Mouse (Mus musculus): ENCODE data around the gene Pard3. TPM values are rescaled to one million over a fixed set of nuclear protein-coding genes. Genes with fewer than 3 reads are reported as not detected.

Pard3 gene
- polyA plus RNA-seq, 1 experiment from 2014 or later: 16.5 TPM

DNA sequence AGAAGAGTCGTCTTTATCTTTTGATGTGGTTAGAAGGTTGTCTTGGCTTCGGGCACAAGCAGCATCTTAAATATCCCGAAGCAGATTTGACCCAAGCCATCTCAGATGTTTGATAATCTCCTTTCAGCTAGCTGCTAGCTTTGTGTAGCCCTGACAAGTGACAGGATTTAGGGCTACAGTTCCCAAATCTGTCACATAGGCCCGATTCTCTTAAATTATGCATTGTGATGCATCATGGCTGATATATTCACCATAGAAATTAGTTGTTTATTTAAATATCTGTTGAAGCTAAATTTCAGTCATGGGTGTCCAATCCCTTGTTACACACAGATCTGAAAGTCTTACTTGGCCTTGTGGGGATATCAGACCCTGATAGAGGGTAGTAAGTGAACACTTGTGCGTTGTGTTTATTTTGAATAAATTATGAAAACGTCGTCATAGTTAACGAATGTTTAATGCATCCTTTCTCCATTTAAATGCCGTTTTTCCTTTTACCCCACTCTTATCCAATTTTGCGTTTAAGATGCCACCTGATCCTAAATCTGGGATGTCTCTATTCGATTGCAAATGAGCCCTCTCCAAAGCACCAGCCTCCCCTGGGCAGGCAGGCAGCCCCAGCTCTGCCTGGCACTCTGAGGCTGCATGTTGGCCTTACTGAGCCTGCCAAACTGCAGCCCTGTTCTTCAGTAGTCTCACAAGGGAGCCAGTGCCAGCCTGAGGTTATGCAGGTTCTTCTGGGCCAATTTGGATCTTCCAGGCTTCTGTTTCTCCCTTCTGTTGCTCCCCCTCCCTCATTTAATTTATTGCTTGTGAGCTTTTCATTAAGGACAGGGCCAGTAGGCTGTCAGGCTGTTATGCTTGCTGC, 315.5 kb downstream of the Pard3 start:
- peak; percentile 94 for ATAC-seq
- H3K9ac ChIP-seq (ENCODE audit: low read length): no peak overlapping the region
- H3K27ac ChIP-seq (ENCODE audit: low read depth, low read length): peak overlapping the region; percentile 40; the same call in 1 of the 2 replicates

DNA sequence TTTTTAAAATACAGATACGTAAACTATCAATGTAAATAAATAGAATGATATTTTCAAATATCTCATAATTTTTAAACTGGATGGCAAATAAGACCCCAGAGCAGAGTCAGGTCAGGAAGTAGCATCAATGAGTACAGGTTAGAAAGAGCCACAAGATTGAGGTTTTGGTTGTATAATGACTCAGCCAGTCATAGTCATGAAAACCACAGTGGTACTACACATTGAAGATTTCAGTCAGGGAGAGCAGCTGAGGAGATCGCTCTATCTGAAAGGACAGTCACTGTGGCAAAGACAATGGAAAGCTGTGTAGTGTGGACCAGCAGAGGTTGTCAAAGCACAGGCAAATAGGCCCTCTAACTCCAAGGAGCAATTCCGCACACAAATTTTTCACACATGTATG, 317.6 kb downstream of the Pard3 start:
- no peak overlapping the region for H3K9ac ChIP-seq (ENCODE audit: low read length)
- peaks cover 7% of the 10 kb centered on the region for H3K36me3 ChIP-seq (ENCODE audit: control insufficient read depth, insufficient read depth, low read length)
- DNase-seq (ENCODE audit: low spot score) (no peak), ATAC-seq (no peak)
- H3K9me3 ChIP-seq (replicated peaks; ENCODE audit: control insufficient read depth, low read length): no peaks in the 10 kb centered on the region
- H3K4me1 ChIP-seq (ENCODE audit: control insufficient read depth, insufficient read depth, low read length): peaks cover 3% of the 10 kb centered on the region; the same call in 1 of the 2 replicates
- no peaks in the 10 kb centered on the region for H3K27me3 ChIP-seq (replicated peaks; ENCODE audit: control insufficient read depth, insufficient read depth, low read length)
- H3K27ac ChIP-seq (ENCODE audit: low read depth, low read length): no peak overlapping the region
- WGBS: 93% methylated on average over 3 of the region's 3 CpGs
- no peak overlapping the region for H3K4me2 ChIP-seq (ENCODE audit: low read length)
- H3K4me3 ChIP-seq (ENCODE audit: low read depth, low read length): no peak overlapping the region

More for the DNA sequence above, 315.5 kb downstream of the Pard3 start:
- H3K27me3 ChIP-seq (replicated peaks; ENCODE audit: control insufficient read depth, insufficient read depth, low read length): no peaks in the 10 kb centered on the region
- H3K4me1 ChIP-seq (ENCODE audit: control insufficient read depth, insufficient read depth, low read length): no peaks in the 10 kb centered on the region
- DNase-seq (ENCODE audit: low spot score): peak; percentile 87
- H3K9me3 ChIP-seq (replicated peaks; ENCODE audit: control insufficient read depth, low read length): no peaks in the 10 kb centered on the region
- H3K4me2 ChIP-seq (ENCODE audit: low read length): no peak overlapping the region
- no peak overlapping the region for H3K4me3 ChIP-seq (ENCODE audit: low read depth, low read length)
- peaks cover 7% of the 10 kb centered on the region for H3K36me3 ChIP-seq (ENCODE audit: control insufficient read depth, insufficient read depth, low read length)
- WGBS: 45% methylated on average over 11 of the region's 11 CpGs

DNA sequence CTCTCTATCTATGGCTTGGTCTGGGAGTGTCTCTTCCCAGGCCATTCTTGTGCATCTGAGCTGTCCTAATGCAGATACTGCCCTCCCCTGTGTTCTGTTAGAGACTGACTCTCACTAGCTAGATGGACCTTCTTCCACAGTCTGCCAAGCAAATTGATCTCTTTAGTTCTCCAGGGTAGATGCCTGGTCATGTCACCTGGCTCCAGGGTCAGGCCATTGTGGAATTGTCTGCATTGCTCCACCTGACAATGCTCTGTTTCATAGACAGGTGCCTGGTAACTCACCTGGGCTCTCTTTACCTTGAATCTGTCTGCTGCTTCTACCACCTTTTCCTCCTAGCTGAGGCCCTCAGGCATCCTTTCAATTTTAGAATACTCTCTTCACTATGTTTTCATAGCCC, 329.0 kb downstream of the Pard3 start:
- no peak overlapping the region for H3K27ac ChIP-seq (ENCODE audit: low read depth, low read length)
- peaks cover 11% of the 10 kb centered on the region for H3K36me3 ChIP-seq (ENCODE audit: control insufficient read depth, insufficient read depth, low read length)
- ATAC-seq (no peak), DNase-seq (ENCODE audit: low spot score) (no peak)
- H3K9me3 ChIP-seq (replicated peaks; ENCODE audit: control insufficient read depth, low read length): 0 out of 2 replicates have a peak, but pooled peaks cover 6% of the 10 kb centered on the region
- no peaks in the 10 kb centered on the region for H3K27me3 ChIP-seq (replicated peaks; ENCODE audit: control insufficient read depth, insufficient read depth, low read length)
- H3K4me1 ChIP-seq (ENCODE audit: control insufficient read depth, insufficient read depth, low read length): no peaks in the 10 kb centered on the region
- H3K4me2 ChIP-seq (ENCODE audit: low read length): no peak overlapping the region
- H3K9ac ChIP-seq (ENCODE audit: low read length): no peak overlapping the region
- H3K4me3 ChIP-seq (ENCODE audit: low read depth, low read length): no peak overlapping the region

DNA sequence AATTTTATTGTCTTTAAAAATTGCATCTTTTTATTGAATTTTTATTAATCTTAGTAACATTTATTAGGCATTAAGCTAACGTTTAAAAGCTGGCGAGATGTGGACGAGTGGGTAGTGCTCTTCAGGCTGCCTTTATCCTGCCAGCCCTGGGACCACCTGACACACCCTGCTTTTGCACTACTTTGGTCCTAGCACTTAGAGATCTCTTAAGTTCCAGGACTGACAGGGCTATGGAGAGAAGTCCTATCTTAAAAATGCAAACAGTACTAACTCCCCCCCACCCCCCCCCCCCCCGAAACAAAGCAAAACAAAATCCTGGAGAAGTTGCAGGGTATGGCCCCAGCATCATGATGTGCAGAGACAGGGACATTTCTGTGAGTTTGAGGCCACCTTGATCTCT, 331.8 kb downstream of the Pard3 start:
- H3K4me1 ChIP-seq (ENCODE audit: control insufficient read depth, insufficient read depth, low read length): no peaks in the 10 kb centered on the region
- no peak overlapping the region for H3K4me3 ChIP-seq (ENCODE audit: low read depth, low read length)
- no peak for ATAC-seq
- no peak overlapping the region for H3K4me2 ChIP-seq (ENCODE audit: low read length)
- 72% methylated on average over 4 of the region's 4 CpGs for WGBS
- no peaks in the 10 kb centered on the region for H3K27me3 ChIP-seq (replicated peaks; ENCODE audit: control insufficient read depth, insufficient read depth, low read length)
- no peak for DNase-seq (ENCODE audit: low spot score)
- H3K9me3 ChIP-seq (replicated peaks; ENCODE audit: control insufficient read depth, low read length): no peaks in the 10 kb centered on the region
- H3K9ac ChIP-seq (ENCODE audit: low read length): no peak overlapping the region
- H3K27ac ChIP-seq (ENCODE audit: low read depth, low read length): no peak overlapping the region
- peaks cover 8% of the 10 kb centered on the region; the same call in 1 of the 2 replicates for H3K36me3 ChIP-seq (ENCODE audit: control insufficient read depth, insufficient read depth, low read length)

DNA sequence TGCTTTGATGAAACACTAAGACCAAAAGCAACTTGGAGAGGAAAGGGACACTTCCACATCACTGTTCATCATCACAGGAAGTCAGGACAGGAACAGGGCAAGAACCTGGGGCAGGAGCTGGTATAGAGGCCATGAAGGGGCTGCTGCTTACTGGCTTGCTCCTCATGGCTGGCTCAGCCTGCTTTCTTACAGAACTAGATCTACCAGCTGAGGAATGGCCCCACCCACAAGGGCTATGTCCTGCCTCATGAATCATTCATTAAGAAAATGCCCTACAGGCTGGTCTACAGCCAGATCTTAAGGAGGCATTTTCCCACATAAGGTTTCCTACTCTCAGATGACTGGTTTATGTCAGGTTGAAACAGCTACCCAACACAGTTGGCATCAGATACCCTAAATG, 342.1 kb downstream of the Pard3 start:
- H3K9me3 ChIP-seq (replicated peaks; ENCODE audit: control insufficient read depth, low read length): no peaks in the 10 kb centered on the region
- no peak overlapping the region for H3K9ac ChIP-seq (ENCODE audit: low read length)
- no peaks in the 10 kb centered on the region for H3K4me1 ChIP-seq (ENCODE audit: control insufficient read depth, insufficient read depth, low read length)
- 0 out of 2 replicates have a peak, but pooled peaks have one; percentile 34 for ATAC-seq
- DNase-seq (ENCODE audit: low spot score): peak; percentile 19
- no peak overlapping the region for H3K4me2 ChIP-seq (ENCODE audit: low read length)
- no peak overlapping the region for H3K27ac ChIP-seq (ENCODE audit: low read depth, low read length)
- H3K36me3 ChIP-seq (ENCODE audit: control insufficient read depth, insufficient read depth, low read length): peaks cover 4% of the 10 kb centered on the region; the same call in 1 of the 2 replicates
- H3K4me3 ChIP-seq (ENCODE audit: low read depth, low read length): no peak overlapping the region
- no peaks in the 10 kb centered on the region for H3K27me3 ChIP-seq (replicated peaks; ENCODE audit: control insufficient read depth, insufficient read depth, low read length)

DNA sequence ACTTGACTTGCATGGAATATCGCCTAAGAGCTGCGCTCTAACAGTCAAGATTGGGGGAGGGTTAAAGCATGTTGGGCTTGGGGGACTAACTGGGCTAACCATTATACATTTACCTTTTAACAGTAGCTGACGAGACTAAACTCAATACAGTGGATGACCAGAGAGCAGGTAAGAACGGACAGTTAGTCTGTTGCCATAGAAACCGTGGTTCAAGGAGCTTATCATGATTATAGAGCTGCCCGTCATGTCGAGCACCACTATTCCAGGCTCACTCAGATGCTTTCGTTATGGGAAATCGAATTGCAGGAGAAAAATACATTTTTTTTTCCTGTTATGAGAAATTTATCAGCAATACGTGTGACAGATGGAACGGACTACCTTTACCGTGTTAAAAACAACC, 346.9 kb downstream of the Pard3 start:
- Histone ChIP-seq H3K27me3 (replicated peaks; ENCODE audit: control insufficient read depth, insufficient read depth, low read length) (no peaks in the 10 kb centered on the region), H3K36me3 (ENCODE audit: control insufficient read depth, insufficient read depth, low read length) (peaks cover 4% of the 10 kb centered on the region; the same call in 1 of the 2 replicates), H3K4me1 (ENCODE audit: control insufficient read depth, insufficient read depth, low read length) (peaks cover 4% of the 10 kb centered on the region; the same call in 1 of the 2 replicates), H3K27ac (ENCODE audit: low read depth, low read length) (no peak overlapping the region), H3K9me3 (replicated peaks; ENCODE audit: control insufficient read depth, low read length) (no peaks in the 10 kb centered on the region), H3K4me3 (ENCODE audit: low read depth, low read length) (no peak overlapping the region), H3K9ac (ENCODE audit: low read length) (no peak overlapping the region), H3K4me2 (ENCODE audit: low read length) (no peak overlapping the region)
- WGBS: 89% methylated on average over 12 of the region's 12 CpGs
- peak; percentile 57; the same call in 1 of the 2 replicates for ATAC-seq
- peak; percentile 54 for DNase-seq (ENCODE audit: low spot score)

DNA sequence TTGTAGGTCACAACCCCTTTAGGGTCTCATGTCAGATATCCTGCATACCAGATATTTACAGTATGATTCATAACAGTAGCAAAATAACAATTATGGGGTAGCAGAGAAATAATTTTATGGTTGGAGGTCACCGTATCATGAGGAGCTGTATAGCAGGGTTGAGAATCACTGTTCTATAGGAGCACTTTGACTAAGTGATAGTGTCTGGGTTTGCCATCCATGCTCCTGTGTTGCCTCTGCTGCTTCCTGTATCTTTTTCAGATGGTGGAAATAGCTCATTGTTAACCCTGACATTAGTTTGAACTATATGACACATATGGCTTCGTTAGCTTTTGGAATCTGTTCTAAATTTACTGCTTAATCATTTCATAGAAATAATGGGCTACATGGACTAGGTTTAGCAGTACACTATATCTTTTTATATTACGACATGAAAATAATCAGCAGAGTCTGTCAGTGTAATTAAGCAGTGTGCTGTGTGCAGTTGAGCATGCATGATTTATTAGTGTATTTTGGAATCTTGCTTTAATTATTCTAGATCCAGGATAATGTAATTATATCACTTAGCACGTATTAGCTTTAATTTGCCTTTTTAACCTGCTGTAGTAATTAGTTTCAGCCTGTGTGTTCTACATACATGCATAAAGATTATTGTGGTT, 347.6 kb downstream of the Pard3 start:
- Histone ChIP-seq H3K4me1 (ENCODE audit: control insufficient read depth, insufficient read depth, low read length) (peaks cover 4% of the 10 kb centered on the region; the same call in 1 of the 2 replicates), H3K9me3 (replicated peaks; ENCODE audit: control insufficient read depth, low read length) (no peaks in the 10 kb centered on the region), H3K27me3 (replicated peaks; ENCODE audit: control insufficient read depth, insufficient read depth, low read length) (no peaks in the 10 kb centered on the region), H3K27ac (ENCODE audit: low read depth, low read length) (no peak overlapping the region), H3K36me3 (ENCODE audit: control insufficient read depth, insufficient read depth, low read length) (peaks cover 4% of the 10 kb centered on the region; the same call in 1 of the 2 replicates), H3K4me3 (ENCODE audit: low read depth, low read length) (no peak overlapping the region), H3K9ac (ENCODE audit: low read length) (no peak overlapping the region), H3K4me2 (ENCODE audit: low read length) (no peak overlapping the region)
- 47% methylated on average over 4 of the region's 4 CpGs for WGBS
- DNase-seq (ENCODE audit: low spot score): no peak
- 0 out of 2 replicates have a peak, but pooled peaks have one; percentile 26 for ATAC-seq

DNA sequence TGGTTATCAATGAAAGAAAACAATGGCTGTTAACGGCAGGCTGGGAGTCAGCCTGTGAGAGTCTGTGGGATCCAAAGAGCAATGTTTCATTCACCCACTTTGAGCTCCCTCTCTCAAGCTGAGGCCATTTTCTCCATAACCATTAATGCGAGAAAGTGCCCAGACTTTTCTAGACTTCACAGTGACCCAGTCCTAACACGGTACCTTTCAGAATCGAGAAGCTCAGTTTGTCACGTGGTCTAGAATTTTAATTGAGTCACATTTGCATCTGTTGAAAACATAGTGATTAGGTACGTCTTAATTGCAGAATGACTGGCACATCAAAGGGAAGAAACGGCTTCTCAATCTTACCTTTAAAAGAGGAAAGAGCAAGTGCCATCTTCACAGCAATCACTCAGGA, 359.3 kb downstream of the Pard3 start:
- Histone ChIP-seq H3K36me3 (ENCODE audit: control insufficient read depth, insufficient read depth, low read length) (peaks cover 4% of the 10 kb centered on the region; the same call in 1 of the 2 replicates), H3K4me1 (ENCODE audit: control insufficient read depth, insufficient read depth, low read length) (peaks cover 11% of the 10 kb centered on the region), H3K27ac (ENCODE audit: low read depth, low read length) (peak overlapping the region; percentile 59), H3K9ac (ENCODE audit: low read length) (peak overlapping the region; percentile 22; the same call in 1 of the 2 replicates), H3K4me2 (ENCODE audit: low read length) (peak overlapping the region; percentile 6; the same call in 1 of the 2 replicates), H3K27me3 (replicated peaks; ENCODE audit: control insufficient read depth, insufficient read depth, low read length) (no peaks in the 10 kb centered on the region), H3K9me3 (replicated peaks; ENCODE audit: control insufficient read depth, low read length) (no peaks in the 10 kb centered on the region), H3K4me3 (ENCODE audit: low read depth, low read length) (no peak overlapping the region)
- 8% methylated on average over 7 of the region's 7 CpGs for WGBS
- peak; percentile 67 for DNase-seq (ENCODE audit: low spot score)
- ATAC-seq: peak; percentile 56

All from forebrain, embryonic 14.5 days (tissue).